In genomic region chr5:123997211-123997751, GRCm38 (mm10) we compare ENCODE assay signal across 12 mouse cellular contexts. TPM values are rescaled to one million over a fixed set of nuclear protein-coding genes. Genes with fewer than 3 reads are reported as not detected.
DNase-seq lines count a peak whose midpoint lies in the region; ATAC-seq and TF ChIP-seq lines count a peak whose summit lies in the region.
"Had no signal": no experiment of that assay in that cellular context is flagged by ENCODE, and none has a peak within 500 bp of the region (broad histone marks: within the 10 kb centered on the region; RNA-seq: fewer than 3 reads in every experiment).

No protein-coding gene starts in this region.

- H3K27ac ChIP-seq in layer of hippocampus, adult 2 months: peak overlapping the region; percentile 3; the same call in 1 of the 2 replicates
- peak overlapping the region; percentile 52; the same call in 1 of the 2 replicates for H3K27ac ChIP-seq in hindbrain, embryonic 16.5 days (ENCODE audit: low read depth, low read length)
- H3K27ac ChIP-seq: embryonic facial prominence, embryonic 15.5 days had no signal

- no peak for TF ChIP-seq CTCF in layer of hippocampus, adult 2 months (conservative IDR thresholded peaks at IDR 0.05)

- H3K4me2 ChIP-seq in hindbrain, embryonic 16.5 days (ENCODE audit: low read length): no peak overlapping the region
- H3K4me2 ChIP-seq: embryonic facial prominence, embryonic 15.5 days had no signal

- WGBS in hindbrain, embryonic 16.5 days: 68% methylated on average over 24 of the region's 24 CpGs

- H3K36me3 ChIP-seq in hindbrain, embryonic 16.5 days (ENCODE audit: control insufficient read depth, insufficient read depth, low read length): peaks cover 12% of the 10 kb centered on the region

- DNase-seq in layer of hippocampus, adult 2 months (ENCODE audit: low spot score in 2 of 2): no peak
- no peak for DNase-seq in layer of hippocampus, adult 11-12 months (ENCODE audit: low spot score)
- peak; percentile 84 for DNase-seq in brain, adult 2 months (ENCODE audit: low read depth, low spot score)
- peak; percentile 78 for DNase-seq in cerebellum, adult 9-11 months
- no peak for DNase-seq in embryo, embryonic 11 days
- no peak for DNase-seq in testis, postnatal 14 days (ENCODE audit: low spot score)
- DNase-seq: heart, postnatal 10 days; kidney, adult 2 months; liver had no signal

- H3K9ac ChIP-seq in hindbrain, embryonic 16.5 days (ENCODE audit: low read depth, low read length): no peak overlapping the region; the same call in 1 of the 2 replicates
- H3K9ac ChIP-seq: embryonic facial prominence, embryonic 15.5 days had no signal

- no peaks in the 10 kb centered on the region for H3K9me3 ChIP-seq in hindbrain, embryonic 16.5 days (ENCODE audit: control insufficient read depth, low read length)
- H3K9me3 ChIP-seq: embryonic facial prominence, embryonic 15.5 days had no signal

- no peaks in the 10 kb centered on the region for H3K27me3 ChIP-seq in hindbrain, embryonic 16.5 days (replicated peaks; ENCODE audit: control insufficient read depth, insufficient read depth, low read length)
- H3K27me3 ChIP-seq: embryonic facial prominence, embryonic 15.5 days had no signal

- ATAC-seq in hindbrain, embryonic 16.5 days: no peak
- ATAC-seq: activated CD4-positive, CD25-positive, alpha-beta regulatory T cell, adult 4 months had no signal

- H3K4me3 ChIP-seq in layer of hippocampus, adult 2 months: no peak overlapping the region
- H3K4me3 ChIP-seq in hindbrain, embryonic 16.5 days (ENCODE audit: low read length): no peak overlapping the region
- H3K4me3 ChIP-seq: embryonic facial prominence, embryonic 15.5 days had no signal

- peaks cover 20% of the 10 kb centered on the region for H3K4me1 ChIP-seq in hindbrain, embryonic 16.5 days (ENCODE audit: control insufficient read depth, insufficient read depth, low read depth, low read length)

RNA-seq across cellular contexts. Expression of gene Hip1r, which starts 23.9 kb away (rescaled TPM):
- total RNA-seq in layer of hippocampus, adult 2 months (2021): 10 to 100 TPM; 42.8 to 43.8 TPM
- polyA plus RNA-seq in hindbrain, embryonic 16.5 days (2015; fragmentation: Nextera tagmentation; extraction: Ambion mirVana): 34.3 and 35.3 TPM in 2 replicates

RNA-seq across cellular contexts. Expression of gene Vps37b, which starts 34.8 kb away (rescaled TPM):
- 10 to 100 TPM; 36.8 to 42.2 TPM for total RNA-seq in layer of hippocampus, adult 2 months (2021)
- polyA plus RNA-seq in hindbrain, embryonic 16.5 days (2015; fragmentation: Nextera tagmentation; extraction: Ambion mirVana): 70.9 and 81.1 TPM in 2 replicates

Comparison
In these comparisons a context has a peak if more than half of its experiments do, and no peak if none do; other contexts are left out.
1. DNase-seq: peak in brain, adult 2 months (single experiment) and cerebellum, adult 9-11 months (single experiment); none in layer of hippocampus, adult 2 months (0 of 2), layer of hippocampus, adult 11-12 months (single experiment), embryo, embryonic 11 days (single experiment) and testis, postnatal 14 days (single experiment).